Mouse (Mus musculus) E14TG2a.4 (cell line): ENCODE results near the gene B3gnt2.

Experiments used
- H3K27me3 ChIP-seq: 2 replicates; pipeline ENCODE4 v1.6.1; 2014; ENCODE audit warnings: low read length, control low read depth; ENCODE audit not compliant: insufficient read depth
- H3K36me3 ChIP-seq: 2 replicates; pipeline ENCODE4 v1.6.1; 2014; ENCODE audit warnings: low read length, control low read depth; ENCODE audit not compliant: insufficient read depth
- H3K4me1 ChIP-seq: replicated peaks from 2 replicates; pipeline ENCODE4 v1.6.1; 2014; ENCODE audit warnings: low read depth, low read length, control low read depth
- H3K4me3 ChIP-seq: replicated peaks from 2 replicates; pipeline ENCODE4 v1.5.1; 2014; ENCODE audit warnings: mild to moderate bottlenecking, low read length
- H3K9me3 ChIP-seq: 2 replicates; pipeline ENCODE4 v1.6.1; 2014; ENCODE audit warnings: low read length, control low read depth
- CTCF ChIP-seq: conservative IDR thresholded peaks from 2 replicates; pipeline ENCODE4 v1.5.1; 2014; ENCODE audit warnings: low read length
- NANOG ChIP-seq: IDR thresholded peaks from 2 replicates; pipeline ENCODE4 v1.6.1; 2014; ENCODE audit warnings: borderline replicate concordance, low read length, mixed read lengths
- POU5F1 ChIP-seq: IDR thresholded peaks from 2 replicates; pipeline ENCODE4 v1.6.1; 2014; ENCODE audit warnings: low read length, borderline replicate concordance

B3gnt2 gene

GRCm38 (mm10) chr11:22765425-22765824 lies 95.3 kb downstream of the B3gnt2 start:
- no peaks in the 10 kb centered on the region for H3K4me1 ChIP-seq
- H3K36me3 ChIP-seq, result no peaks in the 10 kb centered on the region
- no peak for TF ChIP-seq POU5F1
- no peak for TF ChIP-seq CTCF
- no peak for TF ChIP-seq NANOG
- peaks cover 11% of the 10 kb centered on the region for H3K9me3 ChIP-seq
- H3K27me3 ChIP-seq, result no peaks in the 10 kb centered on the region
- H3K4me3 ChIP-seq, result no peak overlapping the region

- Histone ChIP-seq H3K36me3 (no peaks in the 10 kb centered on the region), H3K4me1 (no peaks in the 10 kb centered on the region), H3K4me3 (no peak overlapping the region), H3K27me3 (no peaks in the 10 kb centered on the region), H3K9me3 (peaks cover 11% of the 10 kb centered on the region)
- no peak for TF ChIP-seq NANOG
- no peak for TF ChIP-seq POU5F1
- no peak for TF ChIP-seq CTCF
These were observed 97.0 kb downstream of the B3gnt2 start for GRCm38 (mm10) chr11:22763556-22764295.

DNA sequence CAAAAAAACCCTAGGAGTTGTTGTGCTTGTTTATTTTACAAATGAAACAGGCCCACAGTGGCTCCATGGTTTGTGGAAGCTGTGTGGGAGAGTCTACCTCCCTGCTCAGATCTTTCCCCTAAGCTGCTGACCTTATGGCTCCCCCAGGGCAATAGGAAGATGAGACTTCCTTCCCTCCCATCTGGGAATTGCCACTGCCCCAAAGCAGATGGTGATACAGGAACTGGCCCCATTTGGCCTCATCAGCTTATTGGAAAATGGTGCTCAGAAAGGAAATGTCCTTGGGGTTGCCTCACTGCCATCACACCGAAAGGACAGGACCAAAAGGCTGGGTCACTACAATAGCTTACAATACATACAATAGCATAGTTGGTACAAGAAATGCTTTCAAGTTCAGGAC lies 97.7 kb downstream of the B3gnt2 start:
- Histone ChIP-seq H3K27me3 (no peaks in the 10 kb centered on the region), H3K36me3 (no peaks in the 10 kb centered on the region), H3K4me3 (no peak overlapping the region), H3K9me3 (peaks cover 6% of the 10 kb centered on the region), H3K4me1 (no peaks in the 10 kb centered on the region)
- no peak for TF ChIP-seq CTCF
- TF ChIP-seq POU5F1, result no peak
- no peak for TF ChIP-seq NANOG

GRCm38 (mm10) chr11:22762236-22762927 lies 98.4 kb downstream of the B3gnt2 start:
- no peaks in the 10 kb centered on the region for H3K36me3 ChIP-seq
- no peaks in the 10 kb centered on the region for H3K4me1 ChIP-seq
- no peak overlapping the region for H3K4me3 ChIP-seq
- H3K27me3 ChIP-seq, result no peaks in the 10 kb centered on the region
- TF ChIP-seq CTCF, result no peak
- TF ChIP-seq NANOG, result no peak
- TF ChIP-seq POU5F1, result no peak
- H3K9me3 ChIP-seq, result no peaks in the 10 kb centered on the region

DNA sequence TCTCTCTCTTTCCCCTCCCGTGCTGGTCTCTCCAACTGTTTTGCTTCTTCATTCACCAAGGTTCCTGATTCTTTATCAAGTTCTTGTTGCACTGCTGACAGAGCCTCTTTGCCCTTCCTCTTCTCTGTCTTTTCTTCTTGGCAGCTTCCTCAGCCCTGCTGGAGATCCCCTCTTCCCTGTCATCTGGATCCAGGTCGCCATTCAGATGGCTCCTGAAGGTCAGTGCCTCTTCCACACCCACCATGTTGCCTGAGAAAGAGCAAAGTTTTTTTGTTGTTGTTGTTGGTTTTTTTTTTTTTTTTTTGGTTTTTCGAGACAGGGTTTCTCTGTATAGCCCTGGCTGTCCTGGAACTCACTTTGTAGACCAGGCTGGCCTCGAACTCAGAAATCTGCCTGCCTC lies 101.0 kb downstream of the B3gnt2 start:
- H3K9me3 ChIP-seq, result no peaks in the 10 kb centered on the region
- H3K4me1 ChIP-seq, result no peaks in the 10 kb centered on the region
- H3K27me3 ChIP-seq, result no peaks in the 10 kb centered on the region
- no peak overlapping the region for H3K4me3 ChIP-seq
- no peaks in the 10 kb centered on the region for H3K36me3 ChIP-seq
- TF ChIP-seq NANOG (no peak), CTCF (no peak), POU5F1 (no peak)

- no peak overlapping the region for H3K4me3 ChIP-seq
- H3K9me3 ChIP-seq, result 0 out of 2 replicates have a peak, but pooled peaks cover 3% of the 10 kb centered on the region
- TF ChIP-seq NANOG (no peak), POU5F1 (no peak), CTCF (no peak)
- no peaks in the 10 kb centered on the region for H3K4me1 ChIP-seq
- no peaks in the 10 kb centered on the region for H3K36me3 ChIP-seq
- H3K27me3 ChIP-seq, result no peaks in the 10 kb centered on the region
These were observed 104.4 kb downstream of the B3gnt2 start for GRCm38 (mm10) chr11:22756168-22756980.

GRCm38 (mm10) chr11:22755180-22755579 lies 105.6 kb downstream of the B3gnt2 start:
- Histone ChIP-seq H3K9me3 (peaks cover 7% of the 10 kb centered on the region), H3K4me3 (no peak overlapping the region), H3K36me3 (no peaks in the 10 kb centered on the region), H3K4me1 (no peaks in the 10 kb centered on the region), H3K27me3 (no peaks in the 10 kb centered on the region)
- TF ChIP-seq POU5F1, result no peak
- no peak for TF ChIP-seq NANOG
- no peak for TF ChIP-seq CTCF

DNA sequence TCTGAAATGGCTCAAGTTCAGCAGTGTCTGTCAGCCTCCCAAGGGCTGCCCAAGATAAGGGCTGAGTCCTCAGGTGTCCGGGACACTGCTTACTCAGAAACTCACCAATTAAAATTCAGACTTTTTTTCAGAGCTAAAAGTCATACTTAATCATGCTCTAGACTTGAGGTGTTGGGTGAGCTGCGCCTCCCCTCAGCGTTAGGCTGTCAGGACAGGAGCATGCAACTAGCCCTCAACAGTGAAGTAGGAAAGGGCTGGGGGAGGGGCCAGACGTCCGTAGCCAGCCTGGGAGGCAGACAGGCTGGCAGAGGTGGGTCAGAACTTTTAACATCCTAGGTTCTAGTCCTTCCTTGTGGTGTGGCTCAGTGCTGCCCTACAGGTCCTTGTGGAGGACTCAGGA lies 108.2 kb downstream of the B3gnt2 start:
- TF ChIP-seq POU5F1 (no peak), CTCF (no peak), NANOG (no peak)
- Histone ChIP-seq H3K4me3 (no peak overlapping the region), H3K9me3 (peaks cover 19% of the 10 kb centered on the region), H3K27me3 (no peaks in the 10 kb centered on the region), H3K4me1 (peaks cover 8% of the 10 kb centered on the region), H3K36me3 (no peaks in the 10 kb centered on the region)
